Mouse (Mus musculus): ENCODE measurements around the gene Mcoln1. TPM values are rescaled to one million over a fixed set of nuclear protein-coding genes. Genes with fewer than 3 reads are reported as not detected.

Mcoln1 gene
- polyA plus RNA-seq, 1 experiment = 41.0 TPM

GRCm38 (mm10) chr8:3483546-3483945, 16.7 kb upstream of the Mcoln1 start:
- Histone ChIP-seq H3K4me1 (ENCODE audit: control insufficient read depth, insufficient read depth, insufficient read length, low read length) (no peaks in the 10 kb centered on the region), H3K27ac (replicated peaks; ENCODE audit: low read depth, low read length) (no peak overlapping the region), H3K4me3 (ENCODE audit: insufficient read depth, low read depth, low read length) (no peak overlapping the region)

- Histone ChIP-seq H3K4me1 (ENCODE audit: control insufficient read depth, insufficient read depth, insufficient read length, low read length) (no peaks in the 10 kb centered on the region), H3K27ac (replicated peaks; ENCODE audit: low read depth, low read length) (no peak overlapping the region), H3K4me3 (ENCODE audit: insufficient read depth, low read depth, low read length) (no peak overlapping the region)
Measured at GRCm38 (mm10) chr8:3485192-3485591, 15.1 kb upstream of the Mcoln1 start.

GRCm38 (mm10) chr8:3492901-3493844, 7.1 kb upstream of the Mcoln1 start, which contains the start of gene Zfp358:
TSS of gene Zfp358 (plus strand) at chr8:3493138.
- Histone ChIP-seq H3K27ac (replicated peaks; ENCODE audit: low read depth, low read length) (peak within 1 kb of the TSS; percentile 79), H3K4me3 (ENCODE audit: insufficient read depth, low read depth, low read length) (peak within 1 kb of the TSS; percentile 100), H3K4me1 (ENCODE audit: control insufficient read depth, insufficient read depth, insufficient read length, low read length) (peaks cover 4% of the 10 kb centered on the region; the same call in 1 of the 2 replicates)

DNA sequence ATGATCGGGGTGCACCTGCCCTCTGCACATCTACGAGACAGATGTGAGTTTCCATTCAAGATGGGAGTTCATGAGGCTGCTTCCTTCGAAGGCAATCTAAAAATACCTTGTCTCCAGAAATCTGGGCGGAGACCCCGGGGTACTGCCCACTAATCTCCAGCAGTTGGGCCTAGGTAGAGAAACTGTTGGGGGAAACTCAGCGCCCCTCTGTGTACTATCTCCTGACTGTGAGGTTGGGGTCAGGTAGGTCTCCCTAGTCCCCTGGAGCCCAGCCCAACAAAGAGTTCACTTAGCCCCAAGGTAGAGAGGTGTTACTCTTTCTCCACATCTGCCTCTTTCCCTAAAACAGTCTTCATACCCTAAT, 6.4 kb upstream of the Mcoln1 start:
- H3K4me1 ChIP-seq (ENCODE audit: control insufficient read depth, insufficient read depth, insufficient read length, low read length) = peaks cover 4% of the 10 kb centered on the region; the same call in 1 of the 2 replicates
- H3K27ac ChIP-seq (replicated peaks; ENCODE audit: low read depth, low read length) = peak overlapping the region; percentile 79
- peak overlapping the region; percentile 100 for H3K4me3 ChIP-seq (ENCODE audit: insufficient read depth, low read depth, low read length)

GRCm38 (mm10) chr8:3495578-3496427, 4.5 kb upstream of the Mcoln1 start:
- H3K4me3 ChIP-seq (ENCODE audit: insufficient read depth, low read depth, low read length) = no peak overlapping the region
- peaks cover 4% of the 10 kb centered on the region; the same call in 1 of the 2 replicates for H3K4me1 ChIP-seq (ENCODE audit: control insufficient read depth, insufficient read depth, insufficient read length, low read length)
- no peak overlapping the region for H3K27ac ChIP-seq (replicated peaks; ENCODE audit: low read depth, low read length)

DNA sequence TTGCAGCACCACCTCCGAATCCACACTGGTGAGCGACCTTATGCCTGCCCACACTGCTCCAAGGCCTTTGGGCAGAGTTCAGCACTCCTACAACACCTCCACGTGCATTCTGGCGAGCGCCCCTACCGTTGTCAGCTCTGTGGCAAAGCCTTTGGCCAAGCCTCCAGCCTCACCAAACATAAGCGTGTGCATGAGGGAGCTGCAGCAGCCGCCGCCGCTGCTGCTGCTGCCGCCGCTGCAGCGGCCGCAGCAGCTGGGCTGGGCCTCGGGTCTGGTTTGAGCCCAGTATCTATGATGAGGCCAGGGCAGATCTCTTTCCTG, 3.9 kb upstream of the Mcoln1 start:
- peaks cover 4% of the 10 kb centered on the region; the same call in 1 of the 2 replicates for H3K4me1 ChIP-seq (ENCODE audit: control insufficient read depth, insufficient read depth, insufficient read length, low read length)
- no peak overlapping the region for H3K4me3 ChIP-seq (ENCODE audit: insufficient read depth, low read depth, low read length)
- H3K27ac ChIP-seq (replicated peaks; ENCODE audit: low read depth, low read length) = no peak overlapping the region

- Histone ChIP-seq H3K4me3 (ENCODE audit: insufficient read depth, low read depth, low read length) (no peak overlapping the region), H3K27ac (replicated peaks; ENCODE audit: low read depth, low read length) (no peak overlapping the region), H3K4me1 (ENCODE audit: control insufficient read depth, insufficient read depth, insufficient read length, low read length) (peaks cover 4% of the 10 kb centered on the region; the same call in 1 of the 2 replicates)
Measured at GRCm38 (mm10) chr8:3498583-3498982, 1.7 kb upstream of the Mcoln1 start.

- no peaks in the 10 kb centered on the region; the same call in 1 of the 2 replicates for H3K4me1 ChIP-seq (ENCODE audit: control insufficient read depth, insufficient read depth, insufficient read length, low read length)
- peak overlapping the region; percentile 91 for H3K4me3 ChIP-seq (ENCODE audit: insufficient read depth, low read depth, low read length)
- peak overlapping the region; percentile 96 for H3K27ac ChIP-seq (replicated peaks; ENCODE audit: low read depth, low read length)
Measured at GRCm38 (mm10) chr8:3499751-3500150, 506 bp upstream of the Mcoln1 start.

DNA sequence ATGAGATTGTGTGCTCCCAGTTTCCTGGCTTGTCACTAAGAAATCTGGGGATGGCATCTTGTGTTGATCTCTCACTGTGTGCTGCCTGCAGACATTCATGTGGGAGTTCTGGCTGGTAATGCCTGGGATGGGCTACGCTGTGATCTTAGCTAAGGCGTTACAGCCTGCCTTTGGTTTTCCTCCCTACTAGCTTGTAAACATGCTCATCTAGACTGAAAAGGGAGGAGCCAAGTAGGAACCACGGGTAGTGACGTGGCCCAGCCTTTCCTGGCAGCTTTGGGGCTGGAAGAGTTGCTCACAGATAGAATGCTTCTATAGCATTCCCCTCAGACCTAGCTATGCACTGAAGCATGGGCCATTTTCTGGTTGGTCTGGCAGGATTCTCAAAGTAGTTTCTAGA, 2.0 kb downstream of the Mcoln1 start:
- no peaks in the 10 kb centered on the region; the same call in 1 of the 2 replicates for H3K4me1 ChIP-seq (ENCODE audit: control insufficient read depth, insufficient read depth, insufficient read length, low read length)
- no peak overlapping the region for H3K27ac ChIP-seq (replicated peaks; ENCODE audit: low read depth, low read length)
- H3K4me3 ChIP-seq (ENCODE audit: insufficient read depth, low read depth, low read length) = no peak overlapping the region

GRCm38 (mm10) chr8:3507979-3508754, 7.9 kb downstream of the Mcoln1 start:
- Histone ChIP-seq H3K27ac (replicated peaks; ENCODE audit: low read depth, low read length) (no peak overlapping the region), H3K4me1 (ENCODE audit: control insufficient read depth, insufficient read depth, insufficient read length, low read length) (no peaks in the 10 kb centered on the region), H3K4me3 (ENCODE audit: insufficient read depth, low read depth, low read length) (no peak overlapping the region)

DNA sequence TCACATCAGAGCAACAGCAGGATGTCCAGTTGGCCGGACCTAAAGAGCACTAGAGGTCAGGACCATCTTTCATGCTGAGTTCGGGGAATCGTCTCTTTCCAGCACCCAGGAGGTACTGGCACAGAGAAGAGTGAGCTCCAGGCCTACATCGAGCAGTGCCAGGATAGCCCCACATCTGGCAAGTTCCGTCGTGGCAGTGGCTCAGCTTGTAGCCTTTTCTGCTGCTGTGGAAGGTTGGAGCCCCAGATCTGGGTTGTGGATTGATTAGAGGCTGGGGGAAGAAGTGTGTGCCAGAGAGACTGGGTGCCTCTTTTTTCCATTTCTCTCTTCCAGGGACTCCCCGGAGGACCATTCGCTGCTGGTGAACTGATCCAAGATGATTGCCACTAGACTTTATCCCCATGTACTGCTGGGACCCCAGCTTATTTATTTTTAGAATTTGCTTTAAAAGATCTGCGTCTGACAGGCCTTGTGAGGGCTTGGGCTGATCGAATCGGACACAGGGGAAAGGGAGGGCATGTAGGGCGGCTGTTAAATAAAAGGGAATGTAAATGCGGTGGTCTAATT, 14.5 kb downstream of the Mcoln1 start:
- H3K4me1 ChIP-seq (ENCODE audit: control insufficient read depth, insufficient read depth, insufficient read length, low read length) = peaks cover 4% of the 10 kb centered on the region; the same call in 1 of the 2 replicates
- H3K27ac ChIP-seq (replicated peaks; ENCODE audit: low read depth, low read length) = peak overlapping the region; percentile 71
- peak overlapping the region; percentile 71 for H3K4me3 ChIP-seq (ENCODE audit: insufficient read depth, low read depth, low read length)

DNA sequence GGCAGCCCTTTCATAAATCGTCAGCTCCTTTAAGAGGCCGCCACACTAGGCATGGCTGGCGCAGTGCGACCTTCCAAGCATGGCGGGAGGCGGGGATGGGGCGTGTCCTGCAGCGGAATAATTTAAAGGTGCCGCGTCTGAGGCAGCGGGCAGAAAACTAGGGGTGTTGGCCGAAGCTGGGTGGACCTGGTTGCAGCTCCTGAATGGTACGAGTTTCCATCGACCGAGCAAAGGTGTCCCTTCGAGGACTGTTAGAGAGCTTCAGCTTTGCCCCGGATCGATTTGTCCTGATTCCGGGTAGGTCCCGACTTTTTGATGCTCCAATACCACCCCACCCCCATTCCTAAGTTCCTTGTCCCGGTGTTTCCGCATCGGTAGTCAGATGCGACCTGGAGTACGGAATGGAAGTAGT, 15.0 kb downstream of the Mcoln1 start, which contains the start of gene Pnpla6:
TSS of gene Pnpla6 (plus strand) at position 125 of the 412 bp plus-strand sequence.
- Histone ChIP-seq H3K27ac (replicated peaks; ENCODE audit: low read depth, low read length) (peak within 1 kb of the TSS; percentile 83), H3K4me3 (ENCODE audit: insufficient read depth, low read depth, low read length) (peak within 1 kb of the TSS; percentile 71), H3K4me1 (ENCODE audit: control insufficient read depth, insufficient read depth, insufficient read length, low read length) (peaks cover 4% of the 10 kb centered on the region; the same call in 1 of the 2 replicates)

- peak overlapping the region; percentile 83 for H3K27ac ChIP-seq (replicated peaks; ENCODE audit: low read depth, low read length)
- peak overlapping the region; percentile 71 for H3K4me3 ChIP-seq (ENCODE audit: insufficient read depth, low read depth, low read length)
- H3K4me1 ChIP-seq (ENCODE audit: control insufficient read depth, insufficient read depth, insufficient read length, low read length) = peaks cover 4% of the 10 kb centered on the region; the same call in 1 of the 2 replicates
Measured at GRCm38 (mm10) chr8:3515771-3516417, 15.6 kb downstream of the Mcoln1 start.
